Mouse (Mus musculus): ENCODE measurements around the gene Prdm5. TPM values are rescaled to one million over a fixed set of nuclear protein-coding genes. Genes with fewer than 3 reads are reported as not detected.

Gene Prdm5
- polyA plus RNA-seq, 1 experiment, result 0.25 TPM

DNA sequence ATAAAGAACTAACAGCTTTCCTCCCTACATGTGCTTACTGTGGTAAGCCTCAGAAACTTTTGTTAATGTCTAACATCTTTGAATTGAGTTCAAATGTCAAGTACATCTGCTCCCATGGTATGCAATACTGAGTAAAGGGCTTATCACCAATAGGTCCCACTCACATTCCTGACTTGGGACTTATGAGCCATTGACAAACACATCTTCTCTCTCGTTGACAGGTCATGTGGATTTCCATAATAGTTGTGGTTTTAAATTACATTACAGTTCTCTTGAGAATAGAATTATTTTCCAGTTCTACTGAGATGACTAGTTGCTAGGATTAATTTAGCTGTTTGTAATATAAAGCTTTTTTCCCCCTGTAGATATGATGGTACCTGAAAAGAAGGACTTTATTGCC is 49.9 kb downstream of the Prdm5 start:
- no peak overlapping the region for H3K4me3 ChIP-seq (ENCODE audit: extremely low read depth, insufficient read depth, insufficient read length)
- no peaks in the 10 kb centered on the region for H3K27me3 ChIP-seq (ENCODE audit: control insufficient read depth, insufficient read depth, low read length)
- no peak for DNase-seq (ENCODE audit: low read depth in 1 of 2, low spot score in 2 of 2)
- H3K27ac ChIP-seq (ENCODE audit: insufficient read depth, low read length), result no peak overlapping the region
- H3K36me3 ChIP-seq (ENCODE audit: control insufficient read depth, insufficient read depth, low read length), result no peaks in the 10 kb centered on the region
- no peaks in the 10 kb centered on the region for H3K4me1 ChIP-seq (ENCODE audit: control insufficient read depth, insufficient read depth, insufficient read length)
- WGBS, result 80% methylated on average over 1 of the region's 1 CpGs
- TF ChIP-seq POLR2A (IDR thresholded peaks at IDR 0.05; ENCODE audit: low read depth, low read length) (no peak), CTCF (IDR thresholded peaks at IDR 0.05; ENCODE audit: extremely low read depth, insufficient read depth, insufficient read length, insufficient replicate concordance) (no peak)

GRCm38 (mm10) chr6:65831443-65831842 is 52.7 kb downstream of the Prdm5 start:
- Histone ChIP-seq H3K36me3 (ENCODE audit: control insufficient read depth, insufficient read depth, low read length) (no peaks in the 10 kb centered on the region), H3K27me3 (ENCODE audit: control insufficient read depth, insufficient read depth, low read length) (no peaks in the 10 kb centered on the region), H3K27ac (ENCODE audit: insufficient read depth, low read length) (no peak overlapping the region), H3K4me1 (ENCODE audit: control insufficient read depth, insufficient read depth, insufficient read length) (no peaks in the 10 kb centered on the region), H3K4me3 (ENCODE audit: extremely low read depth, insufficient read depth, insufficient read length) (no peak overlapping the region)
- 91% methylated on average over 5 of the region's 5 CpGs for WGBS
- DNase-seq (ENCODE audit: low read depth in 1 of 2, low spot score in 2 of 2), result no peak
- TF ChIP-seq CTCF (IDR thresholded peaks at IDR 0.05; ENCODE audit: extremely low read depth, insufficient read depth, insufficient read length, insufficient replicate concordance) (no peak), POLR2A (IDR thresholded peaks at IDR 0.05; ENCODE audit: low read depth, low read length) (no peak)

GRCm38 (mm10) chr6:65834013-65834412 is 55.2 kb downstream of the Prdm5 start:
- Histone ChIP-seq H3K4me1 (ENCODE audit: control insufficient read depth, insufficient read depth, insufficient read length) (no peaks in the 10 kb centered on the region), H3K27me3 (ENCODE audit: control insufficient read depth, insufficient read depth, low read length) (no peaks in the 10 kb centered on the region), H3K27ac (ENCODE audit: insufficient read depth, low read length) (no peak overlapping the region), H3K36me3 (ENCODE audit: control insufficient read depth, insufficient read depth, low read length) (no peaks in the 10 kb centered on the region), H3K4me3 (ENCODE audit: extremely low read depth, insufficient read depth, insufficient read length) (no peak overlapping the region)
- TF ChIP-seq POLR2A (IDR thresholded peaks at IDR 0.05; ENCODE audit: low read depth, low read length), result no peak
- no peak for TF ChIP-seq CTCF (IDR thresholded peaks at IDR 0.05; ENCODE audit: extremely low read depth, insufficient read depth, insufficient read length, insufficient replicate concordance)
- WGBS, result 89% methylated on average over 4 of the region's 4 CpGs
- no peak for DNase-seq (ENCODE audit: low read depth in 1 of 2, low spot score in 2 of 2)

GRCm38 (mm10) chr6:65842579-65842978 is 63.8 kb downstream of the Prdm5 start:
- no peak for DNase-seq (ENCODE audit: low read depth in 1 of 2, low spot score in 2 of 2)
- no peaks in the 10 kb centered on the region for H3K27me3 ChIP-seq (ENCODE audit: control insufficient read depth, insufficient read depth, low read length)
- H3K4me3 ChIP-seq (ENCODE audit: extremely low read depth, insufficient read depth, insufficient read length), result no peak overlapping the region
- WGBS, result 45% methylated on average over 4 of the region's 4 CpGs
- H3K36me3 ChIP-seq (ENCODE audit: control insufficient read depth, insufficient read depth, low read length), result no peaks in the 10 kb centered on the region
- H3K4me1 ChIP-seq (ENCODE audit: control insufficient read depth, insufficient read depth, insufficient read length), result no peaks in the 10 kb centered on the region
- TF ChIP-seq POLR2A (IDR thresholded peaks at IDR 0.05; ENCODE audit: low read depth, low read length), result no peak
- no peak for TF ChIP-seq CTCF (IDR thresholded peaks at IDR 0.05; ENCODE audit: extremely low read depth, insufficient read depth, insufficient read length, insufficient replicate concordance)
- H3K27ac ChIP-seq (ENCODE audit: insufficient read depth, low read length), result no peak overlapping the region

DNA sequence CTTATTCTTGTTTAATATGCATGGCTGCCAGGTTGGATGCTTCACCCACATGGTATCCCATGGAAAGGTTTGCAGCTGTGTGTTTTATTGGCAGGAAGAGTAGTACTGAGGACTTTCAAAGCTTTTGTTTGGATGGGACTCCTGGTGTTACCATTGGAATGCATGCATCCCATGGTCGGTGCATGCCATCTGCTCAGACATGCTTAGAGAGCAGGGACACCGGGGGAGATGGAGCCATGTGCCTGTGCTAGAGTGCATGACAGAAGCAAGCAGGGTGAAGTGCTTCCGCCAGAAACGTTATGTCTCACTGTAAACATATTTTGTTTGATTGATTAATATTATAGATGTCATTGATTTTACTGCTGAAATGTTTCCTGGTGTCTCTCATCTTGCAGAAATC is 70.3 kb downstream of the Prdm5 start:
- Histone ChIP-seq H3K27ac (ENCODE audit: insufficient read depth, low read length) (no peak overlapping the region), H3K4me1 (ENCODE audit: control insufficient read depth, insufficient read depth, insufficient read length) (no peaks in the 10 kb centered on the region), H3K36me3 (ENCODE audit: control insufficient read depth, insufficient read depth, low read length) (no peaks in the 10 kb centered on the region), H3K4me3 (ENCODE audit: extremely low read depth, insufficient read depth, insufficient read length) (no peak overlapping the region), H3K27me3 (ENCODE audit: control insufficient read depth, insufficient read depth, low read length) (no peaks in the 10 kb centered on the region)
- whole genome bisulfite sequencing, result 88% methylated on average over 4 of the region's 4 CpGs
- no peak for TF ChIP-seq CTCF (IDR thresholded peaks at IDR 0.05; ENCODE audit: extremely low read depth, insufficient read depth, insufficient read length, insufficient replicate concordance)
- TF ChIP-seq POLR2A (IDR thresholded peaks at IDR 0.05; ENCODE audit: low read depth, low read length), result no peak
- no peak for DNase-seq (ENCODE audit: low read depth in 1 of 2, low spot score in 2 of 2)

- no peak for TF ChIP-seq POLR2A (IDR thresholded peaks at IDR 0.05; ENCODE audit: low read depth, low read length)
- TF ChIP-seq CTCF (IDR thresholded peaks at IDR 0.05; ENCODE audit: extremely low read depth, insufficient read depth, insufficient read length, insufficient replicate concordance), result no peak
These were observed 70.9 kb downstream of the Prdm5 start for GRCm38 (mm10) chr6:65849687-65850086.

DNA sequence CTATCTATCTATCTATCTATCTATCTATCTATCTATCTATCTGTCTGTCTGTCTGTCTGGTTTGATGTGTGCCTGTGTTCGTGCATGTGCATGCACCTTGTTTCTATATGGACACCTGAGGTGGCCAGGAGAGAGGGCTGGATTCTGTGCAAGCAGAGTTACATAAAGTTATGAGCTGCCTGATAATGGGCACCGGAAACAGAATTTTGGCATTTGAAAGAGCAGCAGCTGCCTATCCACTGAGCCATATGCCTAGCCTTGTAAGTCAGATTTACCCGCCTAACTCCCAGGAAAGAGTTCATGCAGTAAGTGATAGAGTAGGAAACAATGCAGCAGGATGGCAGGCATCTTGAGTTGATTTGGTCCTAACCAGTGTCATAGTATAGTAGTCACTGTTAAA is 71.4 kb downstream of the Prdm5 start:
- WGBS, result 88% methylated on average over 3 of the region's 3 CpGs
- Histone ChIP-seq H3K4me3 (ENCODE audit: extremely low read depth, insufficient read depth, insufficient read length) (no peak overlapping the region), H3K27me3 (ENCODE audit: control insufficient read depth, insufficient read depth, low read length) (no peaks in the 10 kb centered on the region), H3K4me1 (ENCODE audit: control insufficient read depth, insufficient read depth, insufficient read length) (no peaks in the 10 kb centered on the region), H3K36me3 (ENCODE audit: control insufficient read depth, insufficient read depth, low read length) (no peaks in the 10 kb centered on the region), H3K27ac (ENCODE audit: insufficient read depth, low read length) (no peak overlapping the region)
- TF ChIP-seq CTCF (IDR thresholded peaks at IDR 0.05; ENCODE audit: extremely low read depth, insufficient read depth, insufficient read length, insufficient replicate concordance) (no peak), POLR2A (IDR thresholded peaks at IDR 0.05; ENCODE audit: low read depth, low read length) (no peak)
- DNase-seq (ENCODE audit: low read depth in 1 of 2, low spot score in 2 of 2), result no peak

More at GRCm38 (mm10) chr6:65849687-65850086, 70.9 kb downstream of the Prdm5 start:
- no peak for DNase-seq (ENCODE audit: low read depth in 1 of 2, low spot score in 2 of 2)
- H3K27ac ChIP-seq (ENCODE audit: insufficient read depth, low read length), result no peak overlapping the region
- no peaks in the 10 kb centered on the region for H3K4me1 ChIP-seq (ENCODE audit: control insufficient read depth, insufficient read depth, insufficient read length)
- no peaks in the 10 kb centered on the region for H3K36me3 ChIP-seq (ENCODE audit: control insufficient read depth, insufficient read depth, low read length)
- 91% methylated on average over 3 of the region's 3 CpGs for WGBS
- no peak overlapping the region for H3K4me3 ChIP-seq (ENCODE audit: extremely low read depth, insufficient read depth, insufficient read length)
- H3K27me3 ChIP-seq (ENCODE audit: control insufficient read depth, insufficient read depth, low read length), result no peaks in the 10 kb centered on the region
